Mouse (Mus musculus) CD8-positive naive resting alpha-beta T cell, adult 2 months (primary cell): ENCODE data around the gene Samd13.

Experiments used
- DNase-seq, 2 experiments: peaks; one replicate each; pipeline ENCODE4 v3.0.0; 2022; ENCODE audit warnings: low read depth in 2 of 2, low spot score in 2 of 2

Gene Samd13

GRCm38 (mm10) chr3:146616533-146617283 lies 68.7 kb downstream of the Samd13 start:
- no peak for DNase-seq

- DNase-seq, result no peak
Measured at GRCm38 (mm10) chr3:146615496-146615895, 69.9 kb downstream of the Samd13 start, which contains the start of gene Dnase2b. Dnase2b (minus strand) TSS chr3:146615596.

GRCm38 (mm10) chr3:146611821-146612220 lies 73.6 kb downstream of the Samd13 start:
- DNase-seq, result no peak

- no peak for DNase-seq
Measured at GRCm38 (mm10) chr3:146611261-146611660, 74.1 kb downstream of the Samd13 start.

GRCm38 (mm10) chr3:146610322-146610721 lies 75.1 kb downstream of the Samd13 start:
- no peak for DNase-seq

GRCm38 (mm10) chr3:146607368-146607767 lies 78.0 kb downstream of the Samd13 start:
- DNase-seq, result no peak

- no peak for DNase-seq
Measured at GRCm38 (mm10) chr3:146604647-146605046, 80.7 kb downstream of the Samd13 start.

- DNase-seq, result no peak
Measured at GRCm38 (mm10) chr3:146602531-146602930, 82.9 kb downstream of the Samd13 start.

- DNase-seq, result no peak
Measured at GRCm38 (mm10) chr3:146601205-146601604, 84.2 kb downstream of the Samd13 start.

- DNase-seq, result no peak
Measured at GRCm38 (mm10) chr3:146599198-146599900, 86.0 kb downstream of the Samd13 start.

GRCm38 (mm10) chr3:146598411-146598810 lies 87.0 kb downstream of the Samd13 start:
- DNase-seq, result no peak

- DNase-seq, result no peak
Measured at GRCm38 (mm10) chr3:146596864-146597263, 88.5 kb downstream of the Samd13 start.

- no peak for DNase-seq
Measured at GRCm38 (mm10) chr3:146596387-146596786, 89.0 kb downstream of the Samd13 start.

- no peak for DNase-seq
Measured at GRCm38 (mm10) chr3:146595440-146595839, 90.0 kb downstream of the Samd13 start.
